Mouse (Mus musculus) embryonic fibroblast, embryonic 13.5 days (primary cell): ENCODE measurements around the gene Acot3.

ENCODE experiments used
- CTCF ChIP-seq: IDR thresholded peaks from 2 replicates; pipeline ENCODE4 v1.5.1; 2011; ENCODE audit warnings: mild to moderate bottlenecking, control low read depth, low read length, moderate library complexity, borderline replicate concordance; ENCODE audit not compliant: insufficient read depth
- POLR2A ChIP-seq: IDR thresholded peaks from 2 replicates; pipeline ENCODE4 v1.6.1; 2011; ENCODE audit warnings: low read depth, mild to moderate bottlenecking, control low read depth, low read length, moderate library complexity

DNA sequence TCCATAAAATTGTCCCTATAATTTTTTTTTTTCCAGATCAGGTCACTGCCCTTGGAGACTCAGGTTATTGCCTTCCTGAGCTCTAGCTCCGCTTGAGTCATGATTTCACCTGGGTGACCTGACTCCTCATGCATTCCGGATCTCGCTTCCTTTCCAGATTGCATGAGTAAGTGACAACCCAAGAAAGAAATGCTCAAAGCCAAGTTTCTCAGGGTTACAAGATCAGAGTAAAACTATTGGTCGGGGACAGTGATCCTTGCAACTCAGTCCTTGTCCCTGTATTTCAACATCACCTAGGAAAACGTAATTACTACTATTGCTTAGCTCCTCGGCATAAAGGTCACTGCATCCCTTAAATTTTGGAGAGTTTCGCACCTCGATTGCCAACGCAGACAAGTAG lies 17.0 kb downstream of the Acot3 start, which contains the start of gene Acot5:
- TF ChIP-seq CTCF (no peak), POLR2A (no peak)
